Comparison of ENCODE assay signal across 10 mouse cellular contexts in the genomic region with DNA sequence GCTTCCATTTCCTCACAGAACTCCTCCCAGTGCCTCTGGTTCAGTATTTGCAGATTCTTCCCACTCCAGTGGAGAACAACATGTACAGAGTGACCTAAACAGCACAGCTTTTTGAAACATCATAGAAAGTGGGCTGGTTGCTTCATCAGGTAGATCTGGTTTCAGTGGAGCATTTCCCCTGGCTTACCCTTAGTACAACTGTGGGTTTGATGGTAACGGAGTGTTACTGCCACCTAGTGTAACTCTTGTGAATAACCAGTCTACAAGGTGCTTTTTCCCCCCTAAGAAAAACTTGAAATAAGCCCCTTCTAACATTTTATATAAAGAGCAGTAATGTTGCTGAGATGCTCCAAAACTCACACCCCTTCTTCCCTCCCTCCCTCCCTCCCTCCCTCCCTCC. TPM values are rescaled to one million over a fixed set of nuclear protein-coding genes. Genes with fewer than 3 reads are reported as not detected.
A peak's percentile ranks its signal among the peaks of the same experiment; 100 is the strongest.
DNase-seq lines count a peak whose midpoint lies in the region; ATAC-seq lines count a peak whose summit lies in the region.
"Had no signal": no experiment of that assay in that cellular context is flagged by ENCODE, and none has a peak within 500 bp of the region (broad histone marks: within the 10 kb centered on the region; RNA-seq: fewer than 3 reads in every experiment).

No protein-coding gene starts in this region.

- peak; percentile 72 for ATAC-seq in forebrain, embryonic 13.5 days

- no peak overlapping the region for H3K9ac ChIP-seq in forebrain, embryonic 13.5 days
- H3K9ac ChIP-seq: hindbrain, embryonic 15.5 days had no signal

- 11% methylated on average over 1 of the region's 1 CpGs for WGBS in forebrain, embryonic 13.5 days
- 5% methylated on average over 1 of the region's 1 CpGs for WGBS in forebrain, embryonic 10.5 days
- 9% methylated on average over 1 of the region's 1 CpGs for WGBS in midbrain, embryonic 10.5 days

- no peak for DNase-seq in forebrain, embryonic 10.5 days (ENCODE audit: extremely low spot score, low spot score)
- DNase-seq in thymus, postnatal 14 days: peak; percentile 10
- DNase-seq in thymus, adult 18-20 months: no peak
- DNase-seq in forelimb bud, embryonic 11.5 days (ENCODE audit: low read depth, low spot score): peak; percentile 59
- peak; percentile 13 for DNase-seq in midbrain, embryonic 10.5 days (ENCODE audit: low spot score)
- DNase-seq in urinary bladder, postnatal 10 days (ENCODE audit: low spot score): no peak
- no peak for DNase-seq in urinary bladder, postnatal 4 days (ENCODE audit: low spot score in 2 of 2)

- no peaks in the 10 kb centered on the region for H3K36me3 ChIP-seq in forebrain, embryonic 13.5 days (ENCODE audit: poor library complexity, severe bottlenecking)
- no peaks in the 10 kb centered on the region for H3K36me3 ChIP-seq in forebrain, embryonic 10.5 days (replicated peaks)
- no peaks in the 10 kb centered on the region for H3K36me3 ChIP-seq in midbrain, embryonic 10.5 days
- H3K36me3 ChIP-seq: hindbrain, embryonic 15.5 days had no signal

- no peak overlapping the region for H3K4me3 ChIP-seq in forebrain, embryonic 13.5 days
- H3K4me3 ChIP-seq in forebrain, embryonic 10.5 days: no peak overlapping the region
- no peak overlapping the region for H3K4me3 ChIP-seq in midbrain, embryonic 10.5 days
- H3K4me3 ChIP-seq: hindbrain, embryonic 15.5 days; myocyte had no signal

- no peaks in the 10 kb centered on the region for H3K9me3 ChIP-seq in forebrain, embryonic 13.5 days (replicated peaks)
- no peaks in the 10 kb centered on the region for H3K9me3 ChIP-seq in forebrain, embryonic 10.5 days
- H3K9me3 ChIP-seq in midbrain, embryonic 10.5 days (replicated peaks): no peaks in the 10 kb centered on the region
- H3K9me3 ChIP-seq: hindbrain, embryonic 15.5 days had no signal

- H3K27me3 ChIP-seq in forebrain, embryonic 13.5 days: no peaks in the 10 kb centered on the region
- no peaks in the 10 kb centered on the region for H3K27me3 ChIP-seq in forebrain, embryonic 10.5 days (ENCODE audit: poor library complexity, severe bottlenecking)
- no peaks in the 10 kb centered on the region for H3K27me3 ChIP-seq in midbrain, embryonic 10.5 days (ENCODE audit: low read depth, poor library complexity, severe bottlenecking)
- H3K27me3 ChIP-seq: hindbrain, embryonic 15.5 days had no signal

- no peak overlapping the region for H3K4me2 ChIP-seq in forebrain, embryonic 13.5 days
- H3K4me2 ChIP-seq: hindbrain, embryonic 15.5 days had no signal

- H3K27ac ChIP-seq in forebrain, embryonic 13.5 days: no peak overlapping the region
- H3K27ac ChIP-seq in forebrain, embryonic 10.5 days: no peak overlapping the region
- no peak overlapping the region for H3K27ac ChIP-seq in midbrain, embryonic 10.5 days (replicated peaks)
- H3K27ac ChIP-seq: hindbrain, embryonic 15.5 days had no signal

- no peaks in the 10 kb centered on the region for H3K4me1 ChIP-seq in forebrain, embryonic 13.5 days
- no peaks in the 10 kb centered on the region for H3K4me1 ChIP-seq in forebrain, embryonic 10.5 days
- no peaks in the 10 kb centered on the region for H3K4me1 ChIP-seq in midbrain, embryonic 10.5 days
- H3K4me1 ChIP-seq: hindbrain, embryonic 15.5 days had no signal

RNA-seq across cellular contexts. Expression of gene Lpcat4, which starts 23.3 kb away (rescaled TPM):
- polyA plus RNA-seq in forebrain, embryonic 13.5 days (2015; fragmentation: Nextera tagmentation; extraction: Ambion mirVana): 9.7 and 10.6 TPM in 2 replicates
- polyA plus RNA-seq in forebrain, embryonic 10.5 days (2016; fragmentation: Nextera tagmentation; extraction: Ambion mirVana): 10.8 and 14.4 TPM in 2 replicates
- polyA plus RNA-seq in midbrain, embryonic 10.5 days (2016; fragmentation: Nextera tagmentation; extraction: Ambion mirVana): 11.4 and 13.7 TPM in 2 replicates

RNA-seq across cellular contexts. Expression of gene Nutm1, which starts 43.1 kb away (rescaled TPM):
- polyA plus RNA-seq in forebrain, embryonic 13.5 days (2015; fragmentation: Nextera tagmentation; extraction: Ambion mirVana): not detected in 2 replicates
- polyA plus RNA-seq in forebrain, embryonic 10.5 days (2016; fragmentation: Nextera tagmentation; extraction: Ambion mirVana): 0.06 and 0.10 TPM in 2 replicates
- polyA plus RNA-seq in midbrain, embryonic 10.5 days (2016; fragmentation: Nextera tagmentation; extraction: Ambion mirVana): 0.02 TPM in 1 of 2 replicates, not detected in the other
- polyA plus RNA-seq: myocyte had no signal

RNA-seq across cellular contexts. Expression of gene Nop10, which starts 45.7 kb away (rescaled TPM):
- polyA plus RNA-seq in forebrain, embryonic 13.5 days (2015; fragmentation: Nextera tagmentation; extraction: Ambion mirVana): 180 and 196 TPM in 2 replicates
- polyA plus RNA-seq in forebrain, embryonic 10.5 days (2016; fragmentation: Nextera tagmentation; extraction: Ambion mirVana): 224 TPM in 2 replicates
- 178 and 211 TPM in 2 replicates for polyA plus RNA-seq in midbrain, embryonic 10.5 days (2016; fragmentation: Nextera tagmentation; extraction: Ambion mirVana)

RNA-seq across cellular contexts. Expression of gene Slc12a6, which starts 49.6 kb away (rescaled TPM):
- polyA plus RNA-seq in forebrain, embryonic 13.5 days (2015; fragmentation: Nextera tagmentation; extraction: Ambion mirVana): 11.8 and 14.7 TPM in 2 replicates
- 8.0 and 10.1 TPM in 2 replicates for polyA plus RNA-seq in forebrain, embryonic 10.5 days (2016; fragmentation: Nextera tagmentation; extraction: Ambion mirVana)
- polyA plus RNA-seq in midbrain, embryonic 10.5 days (2016; fragmentation: Nextera tagmentation; extraction: Ambion mirVana): 7.4 and 11.3 TPM in 2 replicates

RNA-seq across cellular contexts. Expression of gene Gm21985, which starts 50.1 kb away (rescaled TPM):
- polyA plus RNA-seq in forebrain, embryonic 13.5 days (2015; fragmentation: Nextera tagmentation; extraction: Ambion mirVana): not detected in 2 replicates
- not detected in 2 replicates for polyA plus RNA-seq in forebrain, embryonic 10.5 days (2016; fragmentation: Nextera tagmentation; extraction: Ambion mirVana)
- 0.04 TPM in 1 of 2 replicates, not detected in the other for polyA plus RNA-seq in midbrain, embryonic 10.5 days (2016; fragmentation: Nextera tagmentation; extraction: Ambion mirVana)
- polyA plus RNA-seq: hindbrain, embryonic 15.5 days; myocyte had no signal

Comparison
In these comparisons a context has a peak if more than half of its experiments do, and no peak if none do; other contexts are left out.
1. DNase-seq: peak in thymus, postnatal 14 days (single experiment), forelimb bud, embryonic 11.5 days (single experiment) and midbrain, embryonic 10.5 days (single experiment); none in forebrain, embryonic 10.5 days (single experiment), thymus, adult 18-20 months (0 of 2), urinary bladder, postnatal 10 days (single experiment) and urinary bladder, postnatal 4 days (0 of 2).